Mouse (Mus musculus) heart, embryonic 13.5 days (tissue): Measurements from ENCODE around the gene Abr. TPM values are rescaled to one million over a fixed set of nuclear protein-coding genes. Genes with fewer than 3 reads are reported as not detected.

Experiments used
- ATAC-seq: fragments of 200-750 bp; cut with Nextera tagmentation; 2 replicates; pipeline ENCODE4 v1.8.0; 2017; ENCODE audit warnings: moderate TSS enrichment; ENCODE audit not compliant: insufficient number of reproducible peaks, low FRiP score, low TSS enrichment; ENCODE audit errors: extremely low read depth
- H3K27ac ChIP-seq: fragments of 300-500 bp; sonication (generic); replicated peaks from 2 replicates; pipeline ENCODE4 v1.5.1; 2015; ENCODE audit warnings: moderate library complexity, mild to moderate bottlenecking, inconsistent platforms
- H3K27me3 ChIP-seq: fragments of 300-500 bp; sonication (generic); replicated peaks from 2 replicates; pipeline ENCODE4 v1.6.1; 2015; ENCODE audit warnings: mild to moderate bottlenecking, inconsistent platforms
- H3K36me3 ChIP-seq: fragments of 300-500 bp; sonication (generic); 2 replicates; pipeline ENCODE4 v1.6.1; 2015; ENCODE audit warnings: mild to moderate bottlenecking, inconsistent platforms
- H3K4me1 ChIP-seq: fragments of 300-500 bp; sonication (generic); 2 replicates; pipeline ENCODE4 v1.6.1; 2015; ENCODE audit warnings: inconsistent platforms
- H3K4me2 ChIP-seq: fragments of 300-500 bp; sonication (generic); 2 replicates; pipeline ENCODE4 v1.6.1; 2015; ENCODE audit warnings: inconsistent platforms, mild to moderate bottlenecking, moderate library complexity
- H3K4me3 ChIP-seq: fragments of 300-500 bp; sonication (generic); 2 replicates; pipeline ENCODE4 v1.5.1; 2015; ENCODE audit warnings: moderate library complexity, mild to moderate bottlenecking, inconsistent platforms
- H3K9ac ChIP-seq: fragments of 300-500 bp; sonication (generic); 2 replicates; pipeline ENCODE4 v1.6.1; 2015; ENCODE audit warnings: inconsistent platforms, mild to moderate bottlenecking, moderate library complexity
- H3K9me3 ChIP-seq: fragments of 300-500 bp; sonication (generic); 2 replicates; pipeline ENCODE4 v1.6.1; 2016; ENCODE audit warnings: inconsistent platforms
- WGBS: fragments of 180-500 bp; shearing (Covaris S2); methylation state at CpG from one replicate; pipeline ENCODE4 v1.1.7; 2015; ENCODE audit warnings: mixed read lengths; 5-methylcytosine and 5-hydroxymethylcytosine counted together
- polyA plus RNA-seq: library from polyadenylated mRNA; unstranded; fragments of >200 nt; fragmentation: Nextera tagmentation; extraction: Ambion mirVana; gene quantifications from 2 replicates; pipeline ENCODE4 v1.2.1, GENCODE M21; 2015

Abr gene
- polyA plus RNA-seq, 1 experiment from 2014 or later, result 22.8 TPM

DNA sequence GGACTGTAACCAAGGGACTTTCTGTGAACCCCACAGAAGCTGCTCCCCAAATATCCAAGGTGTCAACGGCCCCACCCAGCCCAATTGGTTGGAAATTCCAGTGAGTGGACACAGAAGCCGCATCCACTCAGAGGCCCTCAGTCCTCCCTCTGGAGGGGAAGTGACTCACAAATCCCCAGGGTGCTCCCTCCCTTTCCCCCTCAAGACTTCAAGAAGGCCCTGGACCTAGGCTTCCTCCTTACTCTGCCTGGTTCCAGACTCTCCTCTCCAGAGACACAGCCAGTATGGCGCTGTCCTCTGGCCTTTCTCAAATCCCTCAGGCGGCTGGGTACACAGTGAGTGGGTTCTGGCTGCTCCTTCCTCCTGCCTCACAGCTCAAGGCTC is 124.4 kb downstream of the Abr start:
- Histone ChIP-seq H3K4me3 (no peak overlapping the region), H3K4me2 (no peak overlapping the region), H3K27me3 (no peaks in the 10 kb centered on the region), H3K36me3 (no peaks in the 10 kb centered on the region), H3K9ac (peak overlapping the region; percentile 33; the same call in 1 of the 2 replicates), H3K9me3 (no peaks in the 10 kb centered on the region), H3K27ac (peak overlapping the region; percentile 43), H3K4me1 (peaks cover 66% of the 10 kb centered on the region)
- ATAC-seq, result no peak
- 66% methylated on average over 4 of the region's 4 CpGs for WGBS

DNA sequence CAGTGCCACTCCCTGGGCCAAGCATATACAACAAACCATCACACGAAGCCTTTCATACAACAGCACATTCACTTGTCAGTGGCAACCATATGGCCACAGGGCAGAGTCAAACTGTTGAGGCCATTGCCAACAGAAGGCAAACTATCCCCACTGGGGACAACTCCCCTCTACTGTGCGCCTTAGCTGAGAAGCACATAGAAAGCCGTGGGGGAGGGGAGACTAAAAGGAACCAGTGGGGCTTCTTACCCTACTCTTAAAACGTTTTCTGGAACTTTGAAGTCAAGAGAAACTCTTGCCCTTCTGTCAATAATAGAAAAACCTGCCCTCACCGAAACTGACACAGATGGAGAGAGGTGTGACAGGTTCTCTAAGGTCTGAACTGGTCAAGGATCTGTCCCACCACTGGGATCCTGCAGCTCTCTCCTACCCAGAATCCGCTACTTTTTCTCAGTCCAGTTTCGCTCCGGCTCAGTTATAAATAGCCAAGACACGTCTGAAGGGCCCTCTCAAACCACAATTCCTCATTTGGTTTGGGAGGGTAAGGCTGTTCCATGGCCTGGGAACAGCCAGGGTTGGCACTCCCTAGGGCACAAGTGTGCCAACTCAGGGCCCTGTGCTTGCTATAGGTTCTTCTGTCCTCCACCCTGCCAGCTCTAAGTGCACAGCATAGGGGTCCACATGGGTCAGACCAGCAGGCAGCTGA is 124.9 kb downstream of the Abr start:
- H3K4me3 ChIP-seq, result no peak overlapping the region
- WGBS, result 51% methylated on average over 9 of the region's 9 CpGs
- peaks cover 71% of the 10 kb centered on the region for H3K4me1 ChIP-seq
- H3K27me3 ChIP-seq, result no peaks in the 10 kb centered on the region
- peak overlapping the region; percentile 43 for H3K27ac ChIP-seq
- no peaks in the 10 kb centered on the region for H3K9me3 ChIP-seq
- H3K9ac ChIP-seq, result peak overlapping the region; percentile 40; the same call in 1 of the 2 replicates
- H3K4me2 ChIP-seq, result no peak overlapping the region
- H3K36me3 ChIP-seq, result no peaks in the 10 kb centered on the region
- ATAC-seq, result no peak

DNA sequence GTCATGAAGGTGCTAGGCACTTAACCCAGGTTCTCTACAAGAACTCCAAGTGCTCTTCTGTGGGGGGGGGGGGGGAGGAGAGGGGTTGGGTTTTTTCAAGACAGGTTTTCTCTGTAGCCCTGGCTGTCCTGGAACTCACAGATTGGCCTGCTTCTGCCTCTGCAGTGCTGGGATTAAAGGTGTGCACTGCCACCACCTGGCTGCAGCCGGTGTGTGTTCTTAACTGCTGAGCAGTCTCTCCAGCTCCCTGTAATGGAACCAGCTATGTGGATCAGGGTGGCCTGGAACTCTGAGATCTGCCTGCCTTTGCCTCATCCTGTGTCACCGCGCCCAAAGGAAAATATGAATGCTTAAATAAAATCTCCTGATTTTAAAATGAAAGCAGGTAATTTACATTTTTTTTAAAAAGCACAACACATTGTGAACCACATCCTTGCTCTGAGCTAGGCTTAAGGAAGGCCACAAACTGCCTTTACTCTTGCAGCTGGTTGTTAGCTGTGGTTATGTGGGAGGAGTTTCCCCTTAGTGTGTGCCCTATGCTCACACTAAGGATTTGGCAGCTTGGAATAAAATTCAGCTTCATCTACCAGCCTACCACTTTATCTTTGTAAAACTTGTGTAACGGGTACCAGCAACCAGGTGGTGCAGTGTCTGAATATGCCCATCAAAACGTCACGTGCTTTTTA is 125.9 kb downstream of the Abr start:
- no peak for ATAC-seq
- Histone ChIP-seq H3K9me3 (no peaks in the 10 kb centered on the region), H3K4me2 (no peak overlapping the region), H3K9ac (no peak overlapping the region), H3K4me3 (no peak overlapping the region), H3K36me3 (no peaks in the 10 kb centered on the region), H3K27me3 (no peaks in the 10 kb centered on the region), H3K4me1 (peaks cover 81% of the 10 kb centered on the region), H3K27ac (peak overlapping the region; percentile 99; the same call in 1 of the 2 replicates)
- WGBS, result 69% methylated on average over 6 of the region's 6 CpGs

DNA sequence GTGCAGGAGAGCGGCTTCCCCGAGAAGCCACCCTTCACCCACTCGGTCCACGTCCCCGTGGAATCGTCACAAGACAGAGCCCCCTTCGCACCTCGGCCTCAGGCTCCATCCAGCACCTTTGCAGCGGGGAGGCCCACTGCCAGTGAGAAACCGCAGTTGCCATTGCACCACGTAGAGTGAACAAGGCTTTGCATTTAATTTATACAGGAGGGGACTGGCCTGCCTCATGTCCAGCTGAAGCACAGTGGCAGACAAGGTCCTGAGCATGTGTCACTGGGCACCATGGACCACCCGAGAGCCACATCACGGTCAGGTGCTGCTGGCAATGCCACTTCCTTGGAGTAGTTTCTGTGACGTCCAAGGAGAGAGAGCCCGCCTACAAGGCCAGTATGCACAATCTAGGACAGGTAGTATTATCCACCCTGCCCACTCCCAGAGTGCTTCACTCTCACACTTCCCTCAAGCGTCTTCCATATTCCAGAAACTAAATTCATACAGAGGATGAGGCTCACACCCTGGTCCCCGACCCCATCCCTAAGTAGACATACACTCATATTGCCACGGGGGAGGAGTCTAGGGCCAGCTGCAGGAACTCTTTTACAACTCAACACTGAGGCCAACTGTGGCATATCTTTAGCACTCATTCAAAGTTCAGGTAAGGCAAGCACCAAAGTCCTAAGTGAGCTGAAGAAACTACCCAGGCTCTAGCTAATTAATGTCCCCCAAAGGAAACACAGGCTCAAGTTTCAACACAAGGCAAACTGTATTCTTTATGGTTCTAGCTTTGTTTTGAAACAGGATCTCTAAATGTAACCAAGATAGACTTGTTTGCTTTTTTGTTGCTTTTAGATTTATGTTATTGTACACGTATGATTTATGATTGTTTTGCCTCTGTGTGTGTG is 126.7 kb downstream of the Abr start:
- Histone ChIP-seq H3K27me3 (no peaks in the 10 kb centered on the region), H3K4me2 (peak overlapping the region; percentile 89), H3K36me3 (no peaks in the 10 kb centered on the region), H3K27ac (peak overlapping the region; percentile 99), H3K4me1 (peaks cover 85% of the 10 kb centered on the region), H3K9me3 (no peaks in the 10 kb centered on the region), H3K9ac (peak overlapping the region; percentile 93), H3K4me3 (peak overlapping the region; percentile 78)
- WGBS, result 13% methylated on average over 19 of the region's 19 CpGs
- no peak for ATAC-seq

DNA sequence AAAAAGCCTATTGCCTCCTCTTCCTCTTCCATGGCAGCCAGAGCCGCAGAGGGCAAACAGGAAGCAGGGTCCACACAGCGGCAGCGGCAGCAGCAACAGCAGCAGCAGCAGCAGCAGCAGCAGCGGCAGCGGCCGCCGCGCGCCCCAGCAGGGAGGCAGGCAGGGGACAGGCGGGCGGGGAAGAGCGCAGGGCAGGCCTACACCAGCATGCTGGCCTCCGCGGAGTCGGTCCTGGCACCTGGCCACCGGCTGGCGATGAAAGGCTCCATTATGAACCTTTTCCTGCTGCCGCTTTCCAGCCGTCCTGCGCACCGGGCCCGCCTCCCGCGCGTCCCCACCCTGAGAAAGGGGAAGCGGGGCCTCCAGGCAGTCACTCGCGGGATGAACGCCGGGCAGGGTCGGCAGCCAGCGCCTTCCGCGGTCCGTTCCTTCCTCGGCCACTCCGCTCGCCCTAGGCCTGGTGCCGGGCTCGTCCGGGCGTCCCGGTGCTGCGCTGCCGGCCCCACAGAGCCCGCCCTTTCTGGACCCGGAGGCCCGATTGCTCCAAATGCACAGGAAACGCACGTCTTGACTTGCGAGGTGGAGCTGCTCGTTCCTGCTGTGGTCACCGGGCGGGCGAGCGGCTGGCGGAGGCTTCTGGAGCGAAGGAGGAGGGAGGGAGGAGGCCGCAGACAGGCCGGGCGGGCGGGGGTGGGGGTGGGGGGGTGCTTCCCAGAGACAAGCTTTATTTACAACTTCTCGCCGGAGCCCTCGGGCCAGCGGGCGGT is 127.6 kb downstream of the Abr start:
- ATAC-seq, result peak; percentile 48; the same call in 1 of the 2 replicates
- peak overlapping the region; percentile 93 for H3K9ac ChIP-seq
- H3K27me3 ChIP-seq, result no peaks in the 10 kb centered on the region
- H3K4me1 ChIP-seq, result peaks cover 85% of the 10 kb centered on the region
- H3K4me2 ChIP-seq, result peak overlapping the region; percentile 89
- peak overlapping the region; percentile 78 for H3K4me3 ChIP-seq
- H3K27ac ChIP-seq, result peak overlapping the region; percentile 99
- no peaks in the 10 kb centered on the region for H3K9me3 ChIP-seq
- no peaks in the 10 kb centered on the region for H3K36me3 ChIP-seq
- WGBS, result under 1% methylated on average over 56 of the region's 67 CpGs

DNA sequence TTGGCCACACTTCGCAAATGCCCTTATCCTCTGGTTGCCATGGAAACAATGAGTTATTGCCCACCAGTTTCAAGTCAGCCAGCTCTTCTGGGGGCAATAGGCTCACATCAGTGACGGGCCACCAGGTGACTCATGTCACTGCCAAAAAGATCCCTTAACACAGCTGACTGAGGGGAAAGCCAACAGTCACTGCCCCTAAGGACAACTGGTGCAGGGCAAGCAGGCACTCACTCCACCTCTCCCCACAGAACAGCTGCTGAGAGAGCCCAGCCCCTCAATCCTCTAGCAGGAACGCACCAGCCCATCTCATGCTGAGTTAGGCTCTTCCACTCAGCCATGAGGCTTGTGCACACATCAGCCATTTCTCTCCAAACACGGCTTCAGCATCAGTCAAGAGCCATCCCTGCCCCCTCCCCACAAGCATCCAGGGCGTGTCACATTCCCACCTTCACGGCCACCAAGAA is 128.3 kb downstream of the Abr start:
- peak overlapping the region; percentile 99 for H3K27ac ChIP-seq
- peaks cover 86% of the 10 kb centered on the region for H3K4me1 ChIP-seq
- H3K4me3 ChIP-seq, result peak overlapping the region; percentile 78
- H3K36me3 ChIP-seq, result no peaks in the 10 kb centered on the region
- peak; percentile 38; the same call in 1 of the 2 replicates for ATAC-seq
- peak overlapping the region; percentile 89 for H3K4me2 ChIP-seq
- H3K9me3 ChIP-seq, result no peaks in the 10 kb centered on the region
- WGBS, result 2% methylated on average over 6 of the region's 6 CpGs
- H3K27me3 ChIP-seq, result no peaks in the 10 kb centered on the region
- H3K9ac ChIP-seq, result peak overlapping the region; percentile 93

DNA sequence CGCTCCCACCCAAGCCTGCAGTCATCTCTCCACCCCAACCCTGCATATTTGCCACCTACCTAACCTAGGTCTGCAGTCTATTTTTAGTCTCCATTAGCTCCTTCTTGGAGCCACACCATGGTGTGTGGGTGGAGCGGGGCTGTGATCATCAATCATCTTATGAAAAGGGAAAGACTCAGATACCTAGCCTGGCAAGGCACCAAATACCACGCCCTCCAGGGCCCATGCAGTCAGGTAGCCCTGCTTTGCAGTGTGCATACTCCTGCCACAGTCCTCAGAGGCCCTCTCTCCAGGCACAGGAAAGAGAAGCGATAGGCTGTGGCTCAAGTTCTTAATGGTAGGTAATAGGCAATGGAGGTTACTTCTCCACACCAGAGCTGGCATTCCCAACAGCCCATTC is 128.9 kb downstream of the Abr start:
- Histone ChIP-seq H3K4me3 (peak overlapping the region; percentile 78), H3K27ac (peak overlapping the region; percentile 99), H3K36me3 (no peaks in the 10 kb centered on the region), H3K4me2 (peak overlapping the region; percentile 89), H3K9me3 (no peaks in the 10 kb centered on the region), H3K27me3 (no peaks in the 10 kb centered on the region), H3K4me1 (peaks cover 84% of the 10 kb centered on the region), H3K9ac (peak overlapping the region; percentile 93)
- ATAC-seq, result no peak
- 33% methylated on average over 4 of the region's 4 CpGs for WGBS

DNA sequence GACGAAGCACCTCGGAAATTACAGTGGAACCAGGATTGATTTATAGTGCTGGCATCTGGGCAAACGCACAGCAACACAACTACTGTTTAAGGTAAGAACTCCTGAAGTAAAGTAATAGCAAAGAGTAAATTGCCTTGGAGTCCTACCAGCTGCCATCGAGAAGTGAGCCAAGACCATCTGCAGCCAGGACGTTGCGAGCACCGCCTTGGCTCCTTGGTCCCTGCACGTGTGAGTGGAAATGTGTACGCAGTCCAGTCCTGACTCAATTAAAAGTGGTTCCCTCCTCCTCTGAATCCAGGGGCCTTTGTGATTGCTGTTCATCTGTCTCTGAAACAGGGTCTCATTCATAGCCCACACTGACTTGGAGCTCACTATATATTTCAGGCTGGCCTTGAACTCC is 130.3 kb downstream of the Abr start:
- 75% methylated on average over 9 of the region's 9 CpGs for WGBS
- Histone ChIP-seq H3K9me3 (no peaks in the 10 kb centered on the region), H3K4me2 (peak overlapping the region; percentile 89), H3K27me3 (no peaks in the 10 kb centered on the region), H3K4me3 (peak overlapping the region; percentile 78; the same call in 1 of the 2 replicates), H3K4me1 (peaks cover 80% of the 10 kb centered on the region), H3K27ac (0 out of 2 replicates have a peak overlapping the region, but pooled peaks have one; percentile 21), H3K36me3 (no peaks in the 10 kb centered on the region), H3K9ac (peak overlapping the region; percentile 93; the same call in 1 of the 2 replicates)
- no peak for ATAC-seq

DNA sequence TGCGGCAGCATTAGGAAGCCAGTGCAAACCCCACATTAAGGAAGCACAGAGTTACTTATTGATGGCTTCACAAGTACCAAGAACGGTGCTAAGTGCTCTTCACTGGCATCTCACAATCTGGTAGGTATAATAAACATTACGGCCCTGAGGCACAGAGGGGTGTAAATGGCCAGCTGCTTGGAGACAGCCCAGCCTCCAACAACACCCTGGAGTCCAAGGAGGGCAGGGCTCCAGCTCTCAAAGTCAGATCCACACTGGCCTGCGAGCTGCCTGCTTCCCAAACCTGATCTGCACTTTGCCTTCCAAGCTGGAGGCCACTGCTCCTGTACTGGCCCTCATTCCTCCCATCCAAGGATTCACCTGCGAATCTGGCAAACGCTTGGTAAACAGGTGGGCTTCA is 132.7 kb downstream of the Abr start:
- no peak for ATAC-seq
- no peaks in the 10 kb centered on the region for H3K27me3 ChIP-seq
- H3K27ac ChIP-seq, result peak overlapping the region; percentile 87
- H3K9me3 ChIP-seq, result no peaks in the 10 kb centered on the region
- H3K36me3 ChIP-seq, result peaks cover 7% of the 10 kb centered on the region; the same call in 1 of the 2 replicates
- WGBS, result 60% methylated on average over 6 of the region's 6 CpGs
- H3K4me2 ChIP-seq, result no peak overlapping the region
- H3K4me1 ChIP-seq, result peaks cover 77% of the 10 kb centered on the region
- H3K4me3 ChIP-seq, result no peak overlapping the region
- peak overlapping the region; percentile 51; the same call in 1 of the 2 replicates for H3K9ac ChIP-seq

DNA sequence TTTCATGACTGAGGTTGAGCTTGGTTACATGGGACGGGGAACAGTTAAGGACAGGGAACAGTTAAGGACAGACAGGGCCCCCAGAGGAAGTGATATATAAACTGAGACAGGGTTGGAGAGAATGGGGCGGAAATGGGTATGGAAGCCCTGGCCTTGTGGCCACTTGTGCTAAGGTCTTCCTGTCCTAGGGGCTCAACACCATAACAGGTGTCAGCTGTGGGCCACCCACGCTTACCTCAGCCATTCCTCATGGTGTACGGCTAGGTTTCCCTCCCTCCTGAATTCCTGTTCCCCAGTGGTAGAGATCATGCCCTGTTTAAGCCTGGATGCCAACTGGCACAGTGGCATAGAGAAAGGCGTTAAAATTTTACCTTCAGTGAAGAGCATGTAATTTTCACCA is 135.1 kb downstream of the Abr start:
- H3K9me3 ChIP-seq, result no peaks in the 10 kb centered on the region
- no peak overlapping the region for H3K9ac ChIP-seq
- no peak overlapping the region for H3K4me3 ChIP-seq
- peaks cover 80% of the 10 kb centered on the region for H3K4me1 ChIP-seq
- no peak for ATAC-seq
- H3K36me3 ChIP-seq, result peaks cover 9% of the 10 kb centered on the region
- H3K4me2 ChIP-seq, result no peak overlapping the region
- WGBS, result 71% methylated on average over 5 of the region's 5 CpGs
- H3K27ac ChIP-seq, result no peak overlapping the region
- no peaks in the 10 kb centered on the region for H3K27me3 ChIP-seq
